Mouse (Mus musculus) lung, postnatal 0 days (tissue): ENCODE measurements around the gene Cd300c.

Experiments used
- CTCF ChIP-seq: IDR thresholded peaks from 2 replicates; pipeline ENCODE4 v1.5.1; 2016; ENCODE audit warnings: antibody characterized with exemption, mild to moderate bottlenecking
- EP300 ChIP-seq: IDR thresholded peaks from 2 replicates; pipeline ENCODE4 v1.6.1; 2016; ENCODE audit warnings: antibody characterized with exemption, mild to moderate bottlenecking, control low read depth

GRCm38 (mm10) chr11:114934144-114934543 lies 34.8 kb downstream of the Cd300c start, which contains the start of gene Cd300lb:
- no peak for TF ChIP-seq CTCF
- no peak for TF ChIP-seq EP300
